Mouse (Mus musculus) heart, embryonic 11.5 days (tissue): Measurements from ENCODE around the gene Cldn4. TPM values are rescaled to one million over a fixed set of nuclear protein-coding genes. Genes with fewer than 3 reads are reported as not detected.

Source experiments
- ATAC-seq: fragments of 200-750 bp; cut with Nextera tagmentation; replicated peaks from 2 replicates; pipeline ENCODE4 v1.8.0; 2017; ENCODE audit warnings: moderate library complexity; ENCODE audit not compliant: insufficient number of reproducible peaks, low FRiP score, low TSS enrichment
- H3K27ac ChIP-seq: fragments of 300-500 bp; sonication (generic); 2 replicates; pipeline ENCODE4 v1.5.1; 2014; ENCODE audit warnings: mild to moderate bottlenecking, low read depth, low read length
- H3K27me3 ChIP-seq: fragments of 300-500 bp; sonication (generic); 2 replicates; pipeline ENCODE4 v1.6.1; 2014; ENCODE audit warnings: mild to moderate bottlenecking, low read length, mixed read lengths; ENCODE audit not compliant: control insufficient read depth, insufficient read depth
- H3K36me3 ChIP-seq: fragments of 300-500 bp; sonication (generic); 2 replicates; pipeline ENCODE4 v1.6.1; 2014; ENCODE audit warnings: mild to moderate bottlenecking, low read length, moderate library complexity, mixed read lengths; ENCODE audit not compliant: control insufficient read depth, insufficient read depth
- H3K4me1 ChIP-seq: fragments of 300-500 bp; sonication (generic); 2 replicates; pipeline ENCODE4 v1.6.1; 2014; ENCODE audit warnings: low read length; ENCODE audit not compliant: control insufficient read depth, insufficient read depth
- H3K4me2 ChIP-seq: fragments of 300-500 bp; sonication (generic); 2 replicates; pipeline ENCODE4 v1.6.1; 2014; ENCODE audit warnings: mild to moderate bottlenecking, moderate library complexity
- H3K4me3 ChIP-seq: fragments of 300-500 bp; sonication (generic); 2 replicates; pipeline ENCODE4 v1.5.1; 2014; ENCODE audit warnings: low read depth, low read length
- H3K9ac ChIP-seq: fragments of 300-500 bp; sonication (generic); 2 replicates; pipeline ENCODE4 v1.6.1; 2014; ENCODE audit warnings: mild to moderate bottlenecking, low read depth, low read length, moderate library complexity
- H3K9me3 ChIP-seq: fragments of 300-500 bp; sonication (generic); replicated peaks from 2 replicates; pipeline ENCODE4 v1.6.1; 2016; ENCODE audit warnings: low read length; ENCODE audit not compliant: control insufficient read depth
- WGBS: fragments of 180-500 bp; shearing (Covaris S2); extraction: QIAGEN DNeasy Blood & Tissue Kit; methylation state at CpG from one replicate; pipeline ENCODE4 v1.1.7; 2014; ENCODE audit not compliant: insufficient replicate concordance; 5-methylcytosine and 5-hydroxymethylcytosine counted together
- polyA plus RNA-seq: library from polyadenylated mRNA; unstranded; fragments of >200 nt; fragmentation: Nextera tagmentation; extraction: Ambion mirVana; gene quantifications from 2 replicates; pipeline ENCODE4 v1.2.1, GENCODE M21; 2014

Cldn4 gene
- polyA plus RNA-seq = 1.4 and 1.7 TPM in 2 replicates

- Histone ChIP-seq H3K27ac (no peak within 1 kb of the TSS), H3K27me3 (peaks cover 25% of the 10 kb centered on the region), H3K4me1 (peaks cover 23% of the 10 kb centered on the region), H3K4me2 (peak within 1 kb of the TSS; percentile 45), H3K36me3 (no peaks in the 10 kb centered on the region), H3K9me3 (no peaks in the 10 kb centered on the region), H3K4me3 (peak within 1 kb of the TSS; percentile 24), H3K9ac (no peak within 1 kb of the TSS)
- 13% methylated on average over 11 of the region's 11 CpGs for WGBS
- no peak for ATAC-seq
Measured at GRCm38 (mm10) chr5:134946857-134947255, at the start of gene Cldn4. TSS of gene Cldn4 (minus strand) at chr5:134946934.

GRCm38 (mm10) chr5:134992566-134992965, 45.8 kb upstream of the Cldn4 start:
- Histone ChIP-seq H3K9ac (no peak overlapping the region), H3K4me3 (no peak overlapping the region), H3K9me3 (no peaks in the 10 kb centered on the region), H3K27me3 (peaks cover 9% of the 10 kb centered on the region), H3K4me1 (no peaks in the 10 kb centered on the region), H3K36me3 (no peaks in the 10 kb centered on the region), H3K4me2 (no peak overlapping the region), H3K27ac (no peak overlapping the region)
- ATAC-seq = no peak
- WGBS = 88% methylated on average over 5 of the region's 5 CpGs

GRCm38 (mm10) chr5:134989741-134990140, 43.0 kb upstream of the Cldn4 start:
- 36% methylated on average over 6 of the region's 6 CpGs for WGBS
- Histone ChIP-seq H3K9me3 (no peaks in the 10 kb centered on the region), H3K27ac (no peak overlapping the region), H3K27me3 (peaks cover 37% of the 10 kb centered on the region), H3K4me2 (no peak overlapping the region), H3K36me3 (no peaks in the 10 kb centered on the region), H3K9ac (no peak overlapping the region), H3K4me1 (peaks cover 7% of the 10 kb centered on the region), H3K4me3 (no peak overlapping the region)
- no peak for ATAC-seq

GRCm38 (mm10) chr5:134989166-134989565, 42.4 kb upstream of the Cldn4 start:
- peaks cover 43% of the 10 kb centered on the region for H3K27me3 ChIP-seq
- no peak overlapping the region for H3K27ac ChIP-seq
- H3K36me3 ChIP-seq = no peaks in the 10 kb centered on the region
- no peak overlapping the region for H3K9ac ChIP-seq
- ATAC-seq = no peak
- H3K4me3 ChIP-seq = no peak overlapping the region
- H3K9me3 ChIP-seq = no peaks in the 10 kb centered on the region
- H3K4me2 ChIP-seq = no peak overlapping the region
- peaks cover 7% of the 10 kb centered on the region for H3K4me1 ChIP-seq
- WGBS = 61% methylated on average over 11 of the region's 11 CpGs

- Histone ChIP-seq H3K27me3 (peaks cover 43% of the 10 kb centered on the region), H3K9ac (0 out of 2 replicates have a peak overlapping the region, but pooled peaks have one; percentile 34), H3K27ac (no peak overlapping the region), H3K4me3 (peak overlapping the region; percentile 25), H3K36me3 (no peaks in the 10 kb centered on the region), H3K9me3 (no peaks in the 10 kb centered on the region), H3K4me1 (peaks cover 7% of the 10 kb centered on the region), H3K4me2 (peak overlapping the region; percentile 59)
- WGBS = 3% methylated on average over 79 of the region's 79 CpGs
- no peak for ATAC-seq
Measured at GRCm38 (mm10) chr5:134986298-134987268, 39.8 kb upstream of the Cldn4 start.

GRCm38 (mm10) chr5:134985633-134986297, 39.0 kb upstream of the Cldn4 start, which contains the start of gene Cldn3:
TSS of gene Cldn3 (plus strand) at chr5:134986214.
- H3K4me2 ChIP-seq = peak within 1 kb of the TSS; percentile 59
- WGBS = under 1% methylated on average over 25 of the region's 25 CpGs
- peaks cover 43% of the 10 kb centered on the region for H3K27me3 ChIP-seq
- H3K9me3 ChIP-seq = no peaks in the 10 kb centered on the region
- H3K9ac ChIP-seq = 0 out of 2 replicates have a peak within 1 kb of the TSS, but pooled peaks have one; percentile 34
- ATAC-seq = peak; percentile 34
- H3K4me3 ChIP-seq = peak within 1 kb of the TSS; percentile 25
- no peaks in the 10 kb centered on the region for H3K36me3 ChIP-seq
- H3K4me1 ChIP-seq = peaks cover 7% of the 10 kb centered on the region
- H3K27ac ChIP-seq = no peak within 1 kb of the TSS

- WGBS = 32% methylated on average over 3 of the region's 3 CpGs
- H3K27me3 ChIP-seq = peaks cover 43% of the 10 kb centered on the region
- no peaks in the 10 kb centered on the region for H3K36me3 ChIP-seq
- no peak overlapping the region for H3K4me3 ChIP-seq
- no peak overlapping the region for H3K4me2 ChIP-seq
- H3K9me3 ChIP-seq = no peaks in the 10 kb centered on the region
- no peak overlapping the region for H3K27ac ChIP-seq
- no peak overlapping the region for H3K9ac ChIP-seq
- H3K4me1 ChIP-seq = peaks cover 7% of the 10 kb centered on the region
- ATAC-seq = no peak
Measured at GRCm38 (mm10) chr5:134983771-134984170, 37.0 kb upstream of the Cldn4 start.

GRCm38 (mm10) chr5:134983111-134983510, 36.4 kb upstream of the Cldn4 start:
- H3K27ac ChIP-seq = no peak overlapping the region
- peaks cover 39% of the 10 kb centered on the region for H3K27me3 ChIP-seq
- H3K4me3 ChIP-seq = no peak overlapping the region
- no peak overlapping the region for H3K9ac ChIP-seq
- no peak overlapping the region for H3K4me2 ChIP-seq
- H3K4me1 ChIP-seq = peaks cover 7% of the 10 kb centered on the region
- 84% methylated on average over 1 of the region's 1 CpGs for WGBS
- no peaks in the 10 kb centered on the region for H3K9me3 ChIP-seq
- no peak for ATAC-seq
- H3K36me3 ChIP-seq = no peaks in the 10 kb centered on the region
